Mouse (Mus musculus) inflammation-experienced regulatory T-cells, adult 6 months (primary cell): ENCODE measurements at regions not wholly inside any gene's neighbourhood (a gene's known extent, or its start where the extent isn't known, plus 50 kb on each side); places are given as distances from the start of the nearest gene placed in this dataset.
A peak's percentile ranks its signal among the peaks of the same experiment; 100 is the strongest.

Experiments
- ATAC-seq: one replicate; pipeline ENCODE4 v1.8.0; 2017

- no peak for ATAC-seq
Measured at GRCm38 (mm10) chr15:67364099-67364756, 863.5 kb upstream of the Lrrc6 start.

DNA sequence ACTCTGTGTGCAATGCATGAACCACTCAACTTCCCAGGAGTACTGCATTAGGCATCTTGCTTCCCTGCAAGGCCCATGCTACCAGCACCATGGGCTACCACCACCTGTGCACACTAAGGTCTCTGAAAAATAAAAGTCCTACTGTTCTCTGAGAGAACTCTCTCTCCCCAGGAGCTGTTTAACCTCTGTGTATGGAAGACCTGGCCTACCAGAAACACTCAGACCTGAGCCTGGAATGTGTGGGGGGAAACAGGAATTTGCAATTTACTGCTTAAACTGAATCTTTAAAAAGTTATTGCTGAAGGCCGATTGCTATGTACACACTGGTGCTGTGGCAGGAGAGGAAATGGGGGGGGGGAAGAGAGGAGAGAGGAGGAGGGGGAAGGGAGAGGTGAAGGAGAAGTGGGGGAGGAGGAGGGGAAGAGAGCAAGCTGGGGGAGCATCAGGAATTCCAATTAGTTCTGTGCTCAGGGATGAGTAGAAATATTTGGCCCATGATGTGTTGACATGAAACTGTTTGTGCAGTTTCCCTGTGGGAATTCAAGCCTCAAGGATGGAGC, 860.4 kb upstream of the Lrrc6 start:
- peak; percentile 54 for ATAC-seq

- no peak for ATAC-seq
Measured at GRCm38 (mm10) chr15:67357867-67358266, 857.2 kb upstream of the Lrrc6 start.

DNA sequence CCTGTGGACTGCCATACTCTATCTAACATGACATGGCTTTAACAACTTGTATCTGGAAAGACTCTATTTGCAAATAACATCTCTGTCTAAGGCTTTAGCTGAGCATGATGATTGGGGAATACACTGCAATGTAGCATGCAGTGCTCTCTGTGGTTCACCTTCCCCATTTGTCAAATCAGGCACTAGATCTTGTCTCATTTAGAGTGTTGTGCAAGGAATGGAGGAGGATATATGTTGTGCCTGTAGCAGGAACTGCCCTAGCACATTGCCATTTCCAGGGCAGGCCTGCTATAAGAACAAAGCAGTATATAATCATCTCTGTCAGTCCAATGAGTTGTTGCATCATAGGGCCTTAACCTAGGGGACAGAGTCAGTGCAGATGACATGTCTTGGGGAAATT, 854.6 kb upstream of the Lrrc6 start:
- ATAC-seq = no peak

DNA sequence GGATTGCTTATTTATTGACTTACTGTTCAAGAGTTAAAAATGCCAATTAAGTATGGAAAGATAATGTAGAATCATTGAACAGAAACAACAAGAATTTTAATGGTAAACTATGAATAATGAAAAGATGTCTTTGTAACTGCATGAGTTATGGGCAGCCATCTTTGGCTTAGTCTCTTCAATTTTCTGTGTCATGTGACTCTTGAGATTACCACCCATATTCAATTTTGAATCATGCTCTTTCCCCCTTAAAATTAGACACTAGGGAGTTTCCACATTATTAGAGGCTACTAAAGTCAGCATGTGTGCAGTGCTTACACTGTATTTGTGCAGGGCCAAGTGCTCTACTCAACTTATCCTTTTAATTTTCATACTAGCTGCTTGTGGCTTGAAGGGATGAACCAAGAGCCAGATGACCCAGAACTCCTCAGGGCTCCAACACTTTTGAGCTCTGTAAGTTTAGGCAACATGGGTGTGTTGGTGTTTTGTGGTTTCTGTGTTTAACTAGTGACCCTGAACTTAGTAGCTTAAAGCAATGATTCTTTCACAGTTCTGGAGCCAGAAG, 854.0 kb upstream of the Lrrc6 start:
- no peak for ATAC-seq

- ATAC-seq = no peak
Measured at GRCm38 (mm10) chr15:67349501-67349900, 848.8 kb upstream of the Lrrc6 start.

- ATAC-seq = peak; percentile 64
Measured at GRCm38 (mm10) chr15:67345179-67346148, 844.8 kb upstream of the Lrrc6 start.

DNA sequence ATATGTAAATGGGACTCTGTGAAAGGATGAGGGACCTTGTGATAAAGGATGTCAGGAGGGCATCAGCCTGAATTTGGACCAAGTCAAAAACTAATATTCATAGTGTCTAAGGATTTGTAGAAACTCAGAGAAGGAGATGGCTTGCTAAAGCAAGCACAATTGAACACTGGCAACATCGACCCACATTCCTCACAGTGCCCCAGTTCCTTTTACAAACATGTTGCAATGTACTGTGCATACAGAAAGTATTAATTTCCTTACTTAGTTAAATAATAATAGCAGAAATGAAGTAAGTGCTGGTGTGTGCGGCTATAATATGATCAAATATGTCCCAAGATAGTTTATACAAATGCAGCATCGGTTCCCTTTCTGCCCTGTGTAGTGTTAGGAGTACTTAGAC, 841.3 kb upstream of the Lrrc6 start:
- ATAC-seq = no peak

- no peak for ATAC-seq
Measured at GRCm38 (mm10) chr15:67337040-67337395, 836.3 kb upstream of the Lrrc6 start.

- ATAC-seq = peak; percentile 25
Measured at GRCm38 (mm10) chr15:67336294-67337039, 835.8 kb upstream of the Lrrc6 start.

- no peak for ATAC-seq
Measured at GRCm38 (mm10) chr15:67332521-67332920, 831.8 kb upstream of the Lrrc6 start.

- ATAC-seq = no peak
Measured at GRCm38 (mm10) chr15:67320292-67320691, 819.6 kb upstream of the Lrrc6 start.

DNA sequence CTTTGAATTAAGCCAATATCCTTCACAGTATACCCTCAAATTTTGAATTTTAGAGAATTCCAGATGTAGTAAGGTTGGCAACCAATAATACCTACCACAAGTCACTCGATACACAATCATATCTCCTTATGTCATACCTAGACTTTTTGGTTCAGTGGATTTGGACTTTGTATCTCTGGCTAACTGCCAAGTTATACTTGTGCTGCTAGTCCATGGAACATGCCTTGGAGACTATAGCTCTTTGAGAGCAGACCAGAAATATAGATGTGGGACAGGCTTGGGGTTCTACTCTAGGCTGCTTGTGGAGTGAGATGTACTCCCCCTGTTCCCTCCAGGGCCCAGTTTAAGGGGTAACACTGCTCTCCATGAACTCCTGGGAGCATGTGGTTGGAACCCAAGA, 814.5 kb upstream of the Lrrc6 start:
- ATAC-seq = no peak

DNA sequence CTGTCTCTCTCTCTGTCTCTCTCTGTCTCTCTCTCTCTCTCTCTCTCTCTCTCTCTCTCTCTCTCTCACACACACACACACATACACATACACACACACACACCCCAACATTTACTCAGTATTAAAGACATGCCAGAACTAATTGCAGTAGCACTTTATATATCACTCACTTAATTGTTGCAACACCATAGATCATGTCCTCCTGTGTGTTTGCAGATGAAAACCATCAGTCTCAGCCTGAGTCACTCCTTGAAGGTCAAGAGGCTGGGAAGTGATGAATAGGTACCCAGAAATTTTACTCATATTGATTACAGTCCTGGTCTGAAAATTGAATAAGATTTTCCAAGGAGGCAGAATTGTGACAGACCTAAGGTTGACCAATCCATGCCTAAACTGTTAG, 812.9 kb upstream of the Lrrc6 start:
- ATAC-seq = no peak

- ATAC-seq = no peak
Measured at GRCm38 (mm10) chr15:67305681-67306080, 805.0 kb upstream of the Lrrc6 start.

- no peak for ATAC-seq
Measured at GRCm38 (mm10) chr15:67303804-67304203, 803.1 kb upstream of the Lrrc6 start.

DNA sequence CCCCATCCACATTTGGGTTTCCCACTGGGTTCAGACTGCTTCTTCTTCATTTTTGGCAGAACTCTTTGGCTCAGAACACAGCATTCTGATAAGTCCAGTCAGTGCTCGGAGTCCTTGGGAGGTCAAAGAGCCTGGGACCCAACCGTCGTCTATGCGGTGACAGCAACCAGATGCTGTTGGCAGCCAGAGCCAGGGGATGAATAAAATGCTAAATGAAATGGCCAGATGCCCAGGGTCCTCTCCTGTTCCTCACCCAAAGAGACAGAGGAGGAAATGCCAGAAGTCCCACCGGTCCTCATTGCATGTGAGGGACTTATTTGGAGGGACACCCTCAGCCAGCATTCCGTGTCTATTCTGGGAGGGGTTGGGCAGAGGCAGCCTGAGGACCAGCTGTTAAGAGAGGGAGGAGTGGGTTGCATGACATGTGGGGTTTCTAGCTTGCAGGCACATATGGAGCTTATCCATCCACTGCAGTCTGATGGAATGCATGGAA, 801.2 kb upstream of the Lrrc6 start:
- ATAC-seq = no peak

DNA sequence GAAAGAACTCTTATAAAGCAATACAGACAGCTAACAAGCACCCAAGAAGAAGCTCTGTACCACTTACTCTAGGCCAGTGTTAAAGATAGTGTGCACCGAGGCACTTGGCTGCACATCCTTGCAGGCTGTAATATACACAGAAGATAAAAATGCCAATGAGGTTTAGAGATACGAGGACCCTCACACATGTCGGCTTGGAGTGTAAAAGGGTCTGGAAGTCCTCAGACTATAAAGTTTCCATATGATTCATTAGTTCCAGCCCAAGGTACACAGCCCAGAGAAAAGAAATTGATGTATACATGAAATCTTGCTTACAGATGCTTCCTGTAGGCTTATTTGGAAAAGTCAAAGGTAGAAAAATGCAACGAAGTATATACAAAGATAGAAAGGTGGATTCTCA, 800.3 kb upstream of the Lrrc6 start:
- ATAC-seq = no peak

- no peak for ATAC-seq
Measured at GRCm38 (mm10) chr15:67294797-67295196, 794.1 kb upstream of the Lrrc6 start.

DNA sequence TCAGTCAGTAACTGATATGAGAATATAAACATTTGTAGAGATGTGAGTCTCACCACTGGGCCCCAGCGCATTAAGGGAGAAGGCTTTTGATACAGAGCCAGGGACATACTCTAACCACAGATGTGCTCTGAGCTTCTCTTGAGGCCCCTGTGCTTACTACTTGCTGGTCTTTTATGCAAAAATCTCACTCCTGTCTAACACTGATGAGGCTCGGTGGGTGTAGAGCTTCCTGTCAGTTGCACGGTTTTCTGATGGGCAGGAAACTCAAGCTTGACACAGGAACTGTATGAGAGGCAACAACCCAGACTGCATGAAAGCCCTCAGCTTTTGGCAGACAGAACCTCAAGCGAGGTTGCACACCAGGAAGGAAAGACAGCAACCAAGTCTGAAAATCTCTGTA, 789.0 kb upstream of the Lrrc6 start:
- peak; percentile 91 for ATAC-seq

GRCm38 (mm10) chr15:67284941-67285340, 784.2 kb upstream of the Lrrc6 start:
- ATAC-seq = no peak

GRCm38 (mm10) chr15:67283275-67283972, 782.7 kb upstream of the Lrrc6 start:
- ATAC-seq = no peak
